Mouse (Mus musculus) liver, embryonic 12.5 days (tissue): ENCODE measurements around the gene Gpatch8. TPM values are rescaled to one million over a fixed set of nuclear protein-coding genes. Genes with fewer than 3 reads are reported as not detected.
A peak's percentile ranks its signal among the peaks of the same experiment; 100 is the strongest.

Source experiments
- ATAC-seq: fragments of 200-750 bp; cut with Nextera tagmentation; 2 replicates; pipeline ENCODE4 v1.8.0; 2017; ENCODE audit warnings: moderate number of reproducible peaks, mild to moderate bottlenecking, moderate library complexity
- H3K27ac ChIP-seq: fragments of 300-500 bp; sonication (generic); 2 replicates; pipeline ENCODE4 v1.5.1; 2016; ENCODE audit warnings: mild to moderate bottlenecking
- H3K27me3 ChIP-seq: fragments of 300-500 bp; sonication (generic); replicated peaks from 2 replicates; pipeline ENCODE4 v1.6.1; 2016; ENCODE audit warnings: mild to moderate bottlenecking, moderate library complexity
- H3K36me3 ChIP-seq: fragments of 300-500 bp; sonication (generic); 2 replicates; pipeline ENCODE4 v1.6.1; 2016; ENCODE audit warnings: mild to moderate bottlenecking, moderate library complexity
- H3K4me1 ChIP-seq: fragments of 300-500 bp; sonication (generic); 2 replicates; pipeline ENCODE4 v1.6.1; 2016
- H3K4me2 ChIP-seq: fragments of 300-500 bp; sonication (generic); 2 replicates; pipeline ENCODE4 v1.6.1; 2016; ENCODE audit warnings: mild to moderate bottlenecking, moderate library complexity
- H3K4me3 ChIP-seq: fragments of 300-500 bp; sonication (generic); 2 replicates; pipeline ENCODE4 v1.5.1; 2016; ENCODE audit warnings: mild to moderate bottlenecking, moderate library complexity
- H3K9ac ChIP-seq: fragments of 300-500 bp; sonication (generic); 2 replicates; pipeline ENCODE4 v1.6.1; 2016; ENCODE audit warnings: mild to moderate bottlenecking, moderate library complexity
- H3K9me3 ChIP-seq: fragments of 300-500 bp; sonication (generic); replicated peaks from 2 replicates; pipeline ENCODE4 v1.6.1; 2016; ENCODE audit warnings: mild to moderate bottlenecking, moderate library complexity
- WGBS: fragments of 180-500 bp; shearing (Covaris S2); methylation state at CpG from one replicate; pipeline ENCODE4 v1.1.7; 2016; ENCODE audit not compliant: insufficient replicate concordance; 5-methylcytosine and 5-hydroxymethylcytosine counted together
- polyA plus RNA-seq: library from polyadenylated mRNA; unstranded; fragments of >200 nt; fragmentation: Nextera tagmentation; extraction: Ambion mirVana; gene quantifications from 2 replicates; pipeline ENCODE4 v1.2.1, GENCODE M21; 2016

The Gpatch8 gene
- polyA plus RNA-seq, 1 experiment from 2014 or later = 26.5 TPM

DNA sequence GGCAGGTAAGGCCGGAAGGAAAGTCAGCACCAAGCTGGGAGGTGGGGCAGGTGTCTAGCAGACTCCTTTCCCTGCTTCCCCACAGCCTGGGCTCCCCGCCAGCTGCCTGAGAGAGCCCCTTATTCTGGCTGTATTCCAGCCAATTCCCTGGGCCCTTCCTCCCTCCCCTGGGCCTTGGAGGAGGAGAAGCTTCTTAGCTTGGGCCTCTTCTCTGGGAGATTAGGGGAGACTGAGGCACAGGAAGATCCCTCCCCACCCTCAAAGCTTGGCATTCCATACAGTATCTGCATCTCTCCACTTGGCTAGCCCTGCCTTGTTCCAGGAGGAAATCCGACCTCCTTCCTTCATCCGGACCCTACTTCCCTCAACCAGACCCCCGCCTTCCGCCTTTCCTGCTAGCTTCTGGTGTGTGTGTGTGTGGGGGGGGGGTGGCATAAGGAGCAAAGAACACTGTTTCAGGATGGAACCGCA, 110.3 kb downstream of the Gpatch8 start:
- ATAC-seq = no peak
- Histone ChIP-seq H3K9ac (peak overlapping the region; percentile 72; the same call in 1 of the 2 replicates), H3K4me1 (peaks cover 34% of the 10 kb centered on the region), H3K36me3 (peaks cover 4% of the 10 kb centered on the region; the same call in 1 of the 2 replicates), H3K27me3 (peaks cover 81% of the 10 kb centered on the region), H3K27ac (peak overlapping the region; percentile 33; the same call in 1 of the 2 replicates), H3K9me3 (no peaks in the 10 kb centered on the region), H3K4me2 (peak overlapping the region; percentile 87), H3K4me3 (peak overlapping the region; percentile 64)
- WGBS = 28% methylated on average over 7 of the region's 7 CpGs

DNA sequence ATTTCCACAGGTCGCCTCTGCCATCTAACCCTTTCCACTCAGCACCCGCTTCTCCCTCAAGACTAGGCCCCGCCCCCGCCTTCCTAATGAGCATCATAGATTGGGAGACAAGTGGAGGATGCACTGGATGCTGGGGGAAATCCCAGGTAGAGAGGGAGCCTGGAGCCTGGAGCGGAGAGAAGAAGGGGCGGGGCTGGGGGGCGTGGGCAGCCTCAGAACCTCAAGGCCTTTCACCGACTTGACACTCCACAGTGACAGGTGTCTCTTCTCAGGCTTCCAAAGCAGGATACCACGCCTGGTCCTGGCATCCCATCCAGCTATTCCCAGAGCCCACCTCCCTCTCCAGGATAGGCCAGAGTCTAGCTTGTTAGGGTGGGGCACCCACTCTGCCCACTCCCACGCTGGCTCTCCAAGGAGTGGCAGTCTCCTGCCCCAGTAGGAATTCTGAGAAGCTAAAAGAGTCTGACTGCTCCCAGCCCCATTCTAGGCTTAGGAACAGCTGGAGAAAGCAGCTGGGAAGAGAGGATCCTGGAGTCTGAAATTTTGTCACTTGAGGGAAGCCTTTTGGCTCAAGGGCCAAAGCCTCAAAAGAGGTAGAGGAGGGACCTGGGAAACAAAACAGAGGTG, 110.8 kb downstream of the Gpatch8 start:
- no peak overlapping the region for H3K9ac ChIP-seq

DNA sequence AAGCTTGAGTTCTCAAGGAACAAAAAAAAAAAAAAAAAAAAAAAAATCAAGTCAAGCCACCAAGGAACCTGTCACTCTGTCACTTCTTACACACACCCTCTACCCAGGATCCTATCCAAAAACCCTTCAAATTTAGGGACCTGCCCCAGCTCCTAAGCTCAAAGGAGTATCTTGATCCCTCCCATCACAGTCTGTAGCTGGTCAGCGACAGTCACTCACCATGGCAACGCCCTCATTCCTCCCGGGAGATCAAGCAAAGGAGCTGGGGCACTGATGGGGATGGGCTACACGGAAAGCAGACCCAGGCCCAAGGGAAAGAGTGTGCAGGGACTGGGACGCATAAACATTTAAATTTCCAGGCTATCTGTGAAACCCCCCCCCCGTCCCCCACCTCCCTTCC, 111.4 kb downstream of the Gpatch8 start:
- no peak overlapping the region for H3K9ac ChIP-seq
- H3K4me3 ChIP-seq = no peak overlapping the region
- H3K4me1 ChIP-seq = peaks cover 34% of the 10 kb centered on the region
- ATAC-seq = no peak
- H3K27ac ChIP-seq = no peak overlapping the region
- H3K4me2 ChIP-seq = no peak overlapping the region
- no peaks in the 10 kb centered on the region for H3K9me3 ChIP-seq
- H3K36me3 ChIP-seq = peaks cover 4% of the 10 kb centered on the region; the same call in 1 of the 2 replicates
- 40% methylated on average over 6 of the region's 6 CpGs for WGBS
- peaks cover 83% of the 10 kb centered on the region for H3K27me3 ChIP-seq

More for the DNA sequence above, 110.8 kb downstream of the Gpatch8 start:
- WGBS = 45% methylated on average over 10 of the region's 10 CpGs
- H3K4me1 ChIP-seq = peaks cover 34% of the 10 kb centered on the region
- no peak for ATAC-seq
- H3K36me3 ChIP-seq = peaks cover 4% of the 10 kb centered on the region; the same call in 1 of the 2 replicates
- H3K27ac ChIP-seq = 0 out of 2 replicates have a peak overlapping the region, but pooled peaks have one; percentile 6
- no peak overlapping the region for H3K4me3 ChIP-seq
- peaks cover 83% of the 10 kb centered on the region for H3K27me3 ChIP-seq
- H3K9me3 ChIP-seq = no peaks in the 10 kb centered on the region
- H3K4me2 ChIP-seq = no peak overlapping the region; the same call in 1 of the 2 replicates

DNA sequence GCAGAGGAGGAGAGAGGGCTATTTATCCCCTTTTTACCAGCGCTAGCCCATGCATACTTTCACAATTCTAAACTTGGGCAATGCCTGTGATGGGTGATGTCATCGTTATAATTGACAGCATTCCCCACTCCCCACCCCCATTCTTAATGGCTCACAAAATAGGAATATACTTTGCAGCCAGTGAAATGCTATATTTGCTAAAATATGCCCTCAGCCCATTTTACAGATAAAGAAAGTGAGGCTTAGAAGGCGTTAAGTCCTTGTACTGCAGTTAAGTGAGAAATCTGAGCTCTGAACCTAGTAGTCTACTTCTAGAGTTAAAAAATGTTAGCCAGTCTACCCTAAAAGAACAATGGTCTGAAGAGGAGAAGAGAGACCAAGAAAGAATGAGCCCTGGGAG, 111.9 kb downstream of the Gpatch8 start:
- Histone ChIP-seq H3K4me3 (no peak overlapping the region), H3K4me2 (no peak overlapping the region), H3K9me3 (no peaks in the 10 kb centered on the region), H3K27ac (no peak overlapping the region), H3K4me1 (peaks cover 34% of the 10 kb centered on the region), H3K9ac (no peak overlapping the region), H3K36me3 (peaks cover 4% of the 10 kb centered on the region; the same call in 1 of the 2 replicates), H3K27me3 (peaks cover 83% of the 10 kb centered on the region)
- ATAC-seq = no peak
- WGBS = 58% methylated on average over 3 of the region's 3 CpGs

GRCm38 (mm10) chr11:102443740-102444139, 112.5 kb downstream of the Gpatch8 start:
- Histone ChIP-seq H3K36me3 (peaks cover 4% of the 10 kb centered on the region; the same call in 1 of the 2 replicates), H3K4me1 (peaks cover 34% of the 10 kb centered on the region), H3K9ac (no peak overlapping the region), H3K9me3 (no peaks in the 10 kb centered on the region), H3K27ac (no peak overlapping the region), H3K27me3 (peaks cover 83% of the 10 kb centered on the region), H3K4me3 (no peak overlapping the region), H3K4me2 (no peak overlapping the region)
- no peak for ATAC-seq
- 60% methylated on average over 10 of the region's 12 CpGs for WGBS

- no peak overlapping the region for H3K27ac ChIP-seq
- WGBS = 77% methylated on average over 6 of the region's 6 CpGs
- H3K4me1 ChIP-seq = peaks cover 35% of the 10 kb centered on the region
- peaks cover 4% of the 10 kb centered on the region; the same call in 1 of the 2 replicates for H3K36me3 ChIP-seq
- peaks cover 83% of the 10 kb centered on the region for H3K27me3 ChIP-seq
- no peak for ATAC-seq
- H3K9ac ChIP-seq = no peak overlapping the region
- H3K4me2 ChIP-seq = no peak overlapping the region
- no peaks in the 10 kb centered on the region for H3K9me3 ChIP-seq
- no peak overlapping the region for H3K4me3 ChIP-seq
Measured at GRCm38 (mm10) chr11:102442089-102442488, 114.1 kb downstream of the Gpatch8 start.

DNA sequence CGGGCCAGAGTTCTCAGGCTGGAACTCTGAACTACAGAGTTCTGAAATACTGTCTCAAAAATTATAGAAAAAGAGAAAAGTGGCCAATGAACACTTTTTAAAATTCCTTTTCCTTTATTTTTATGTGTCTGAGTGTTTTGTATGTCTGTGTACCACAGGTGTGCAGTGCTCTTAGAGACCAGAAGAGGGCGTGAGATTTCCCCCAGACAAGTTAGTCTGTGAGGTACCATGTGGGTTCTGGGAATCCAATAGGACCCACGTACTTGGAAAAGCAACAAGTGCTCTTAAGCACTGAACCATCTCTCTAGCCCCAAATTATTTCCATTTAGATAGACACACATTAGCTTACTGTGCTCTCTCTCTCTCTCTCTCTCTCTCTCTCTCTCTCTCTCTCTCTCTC, 114.8 kb downstream of the Gpatch8 start:
- no peak for ATAC-seq
- H3K27me3 ChIP-seq = peaks cover 83% of the 10 kb centered on the region
- H3K9ac ChIP-seq = no peak overlapping the region

DNA sequence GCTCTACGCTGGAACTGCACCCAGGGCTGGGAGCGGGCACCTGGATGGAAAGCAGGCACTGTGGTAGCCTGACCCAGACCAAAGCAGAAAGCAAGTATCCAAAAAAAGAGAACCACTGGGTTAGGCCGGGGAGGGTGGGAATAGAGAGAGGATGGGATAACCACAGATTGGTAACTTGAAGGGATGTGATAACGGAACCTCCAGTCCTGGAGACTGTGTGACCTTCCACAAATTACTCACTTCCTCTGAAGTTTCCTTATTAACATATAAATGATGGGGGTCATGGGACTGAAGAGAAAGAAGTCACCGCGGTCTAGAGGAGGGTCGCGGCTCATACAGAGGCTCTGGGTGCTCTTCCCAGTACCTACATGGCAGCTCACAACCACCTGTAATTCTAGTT, 115.9 kb downstream of the Gpatch8 start:
- peaks cover 12% of the 10 kb centered on the region; the same call in 1 of the 2 replicates for H3K36me3 ChIP-seq
- no peaks in the 10 kb centered on the region for H3K9me3 ChIP-seq

More for the DNA sequence above, 114.8 kb downstream of the Gpatch8 start:
- 66% methylated on average over 3 of the region's 3 CpGs for WGBS
- Histone ChIP-seq H3K4me3 (no peak overlapping the region), H3K4me2 (no peak overlapping the region), H3K9me3 (no peaks in the 10 kb centered on the region), H3K36me3 (peaks cover 4% of the 10 kb centered on the region; the same call in 1 of the 2 replicates), H3K27ac (no peak overlapping the region), H3K4me1 (peaks cover 29% of the 10 kb centered on the region)

GRCm38 (mm10) chr11:102439093-102440082, 116.8 kb downstream of the Gpatch8 start:
- WGBS = 70% methylated on average over 14 of the region's 14 CpGs
- H3K27me3 ChIP-seq = peaks cover 81% of the 10 kb centered on the region
- H3K9ac ChIP-seq = no peak overlapping the region
- peaks cover 17% of the 10 kb centered on the region for H3K4me1 ChIP-seq
- no peaks in the 10 kb centered on the region for H3K9me3 ChIP-seq
- no peak overlapping the region for H3K4me3 ChIP-seq
- ATAC-seq = no peak
- H3K36me3 ChIP-seq = peaks cover 19% of the 10 kb centered on the region
- H3K4me2 ChIP-seq = no peak overlapping the region
- no peak overlapping the region for H3K27ac ChIP-seq

More for the DNA sequence above, 115.9 kb downstream of the Gpatch8 start:
- Histone ChIP-seq H3K27me3 (peaks cover 82% of the 10 kb centered on the region), H3K27ac (no peak overlapping the region), H3K4me2 (no peak overlapping the region), H3K9ac (no peak overlapping the region), H3K4me3 (no peak overlapping the region), H3K4me1 (peaks cover 21% of the 10 kb centered on the region)
- no peak for ATAC-seq
- WGBS = 85% methylated on average over 8 of the region's 8 CpGs

- H3K4me2 ChIP-seq = peak overlapping the region; percentile 88
- peaks cover 19% of the 10 kb centered on the region for H3K36me3 ChIP-seq
- no peak overlapping the region for H3K27ac ChIP-seq
- 22% methylated on average over 69 of the region's 77 CpGs for WGBS
- peak overlapping the region; percentile 57 for H3K4me3 ChIP-seq
- peaks cover 17% of the 10 kb centered on the region for H3K4me1 ChIP-seq
- peak overlapping the region; percentile 48 for H3K9ac ChIP-seq
- peaks cover 72% of the 10 kb centered on the region for H3K27me3 ChIP-seq
- ATAC-seq = peak; percentile 10; the same call in 1 of the 2 replicates
- no peaks in the 10 kb centered on the region for H3K9me3 ChIP-seq
Measured at GRCm38 (mm10) chr11:102438212-102439092, 117.7 kb downstream of the Gpatch8 start.
